Mouse (Mus musculus) liver, embryonic 11.5 days (tissue): ENCODE data around the gene Gm13289. TPM values are rescaled to one million over a fixed set of nuclear protein-coding genes. Genes with fewer than 3 reads are reported as not detected.
"Not testable (repeated sequence)": the region's sequence is repeated elsewhere in the genome, so short reads cannot be mapped to it uniquely, and the experiment has no call there.

Experiments
- ATAC-seq: fragments of 200-750 bp; cut with Nextera tagmentation; replicated peaks from 2 replicates; pipeline ENCODE4 v1.8.0; 2017; ENCODE audit warnings: moderate number of reproducible peaks, mild to moderate bottlenecking, moderate TSS enrichment, moderate library complexity; ENCODE audit not compliant: low FRiP score
- DNase-seq: peaks from one replicate; pipeline ENCODE4 v3.0.0-alpha.2; 2017; ENCODE audit warnings: low spot score
- H3K27ac ChIP-seq: fragments of 300-500 bp; sonication (generic); 2 replicates; pipeline ENCODE4 v1.5.1; 2014; ENCODE audit warnings: mild to moderate bottlenecking, low read depth, low read length, control low read depth
- H3K27me3 ChIP-seq: fragments of 300-500 bp; sonication (generic); replicated peaks from 2 replicates; pipeline ENCODE4 v1.6.1; 2014; ENCODE audit warnings: low read length, mixed read lengths; ENCODE audit not compliant: control insufficient read depth, insufficient read depth
- H3K36me3 ChIP-seq: fragments of 300-500 bp; sonication (generic); 2 replicates; pipeline ENCODE4 v1.6.1; 2014; ENCODE audit warnings: mild to moderate bottlenecking, low read length, moderate library complexity, mixed read lengths; ENCODE audit not compliant: control insufficient read depth, insufficient read depth
- H3K4me1 ChIP-seq: fragments of 300-500 bp; sonication (generic); replicated peaks from 2 replicates; pipeline ENCODE4 v1.6.1; 2014; ENCODE audit warnings: low read length, mixed read lengths; ENCODE audit not compliant: control insufficient read depth, insufficient read depth
- H3K4me2 ChIP-seq: fragments of 300-500 bp; sonication (generic); 2 replicates; pipeline ENCODE4 v1.6.1; 2014; ENCODE audit warnings: mild to moderate bottlenecking, control low read depth, moderate library complexity
- H3K4me3 ChIP-seq: fragments of 300-500 bp; sonication (generic); 2 replicates; pipeline ENCODE4 v1.5.1; 2014; ENCODE audit warnings: low read depth, low read length, control low read depth
- H3K9ac ChIP-seq: fragments of 300-500 bp; sonication (generic); 2 replicates; pipeline ENCODE4 v1.6.1; 2014; ENCODE audit warnings: low read depth, low read length, control low read depth
- H3K9me3 ChIP-seq: fragments of 300-500 bp; sonication (generic); 2 replicates; pipeline ENCODE4 v1.6.1; 2016; ENCODE audit warnings: low read length, inconsistent platforms, mixed read lengths; ENCODE audit not compliant: control insufficient read depth
- WGBS: fragments of 180-500 bp; shearing (Covaris S2); extraction: QIAGEN DNeasy Blood & Tissue Kit; methylation state at CpG from one replicate; pipeline ENCODE4 v1.1.7; 2014; 5-methylcytosine and 5-hydroxymethylcytosine counted together
- polyA plus RNA-seq: library from polyadenylated mRNA; unstranded; fragments of >200 nt; fragmentation: Nextera tagmentation; extraction: Ambion mirVana; gene quantifications from 2 replicates; pipeline ENCODE4 v1.2.1, GENCODE M21; 2014

The Gm13289 gene
- polyA plus RNA-seq, 1 experiment from 2014 or later, result not detected

GRCm38 (mm10) chr4:88773534-88773933 is 3.2 kb upstream of the Gm13289 start, which contains the start of gene Gm13290:
Gene Gm13290, plus strand, starts transcription at chr4:88773834.
- H3K4me2 ChIP-seq, DNase-seq, H3K4me3 ChIP-seq, H3K4me1 ChIP-seq, ATAC-seq, H3K9me3 ChIP-seq, H3K27me3 ChIP-seq, H3K27ac ChIP-seq, H3K9ac ChIP-seq, H3K36me3 ChIP-seq: not testable (repeated sequence)
- WGBS, result no CpG with 5 or more reads among the region's 32 CpGs

- no CpG with 5 or more reads among the region's 29 CpGs for WGBS
These were observed 2.8 kb downstream of the Gm13289 start, which contains the start of gene Gm13272 for GRCm38 (mm10) chr4:88779550-88779949. Gene Gm13272, plus strand, starts transcription at chr4:88779850.

GRCm38 (mm10) chr4:88780320-88780719 is 3.6 kb downstream of the Gm13289 start:
- H3K36me3 ChIP-seq, H3K4me2 ChIP-seq, H3K4me3 ChIP-seq, DNase-seq, H3K27me3 ChIP-seq, ATAC-seq, H3K9ac ChIP-seq, H3K9me3 ChIP-seq, H3K4me1 ChIP-seq, H3K27ac ChIP-seq: not testable (repeated sequence)
- 43% methylated on average over 14 of the region's 18 CpGs for WGBS

More at GRCm38 (mm10) chr4:88779550-88779949, 2.8 kb downstream of the Gm13289 start, which contains the start of gene Gm13272:
- H3K36me3 ChIP-seq, H3K27me3 ChIP-seq, H3K4me1 ChIP-seq, H3K4me3 ChIP-seq, H3K4me2 ChIP-seq, H3K27ac ChIP-seq, H3K9me3 ChIP-seq, H3K9ac ChIP-seq, DNase-seq, ATAC-seq: not testable (repeated sequence)

- not testable (repeated sequence) for H3K36me3 ChIP-seq, H3K27me3 ChIP-seq, H3K4me3 ChIP-seq, H3K4me1 ChIP-seq, H3K9me3 ChIP-seq, DNase-seq, H3K9ac ChIP-seq, H3K27ac ChIP-seq, ATAC-seq
- 6% methylated on average over 4 of the region's 7 CpGs for WGBS
- peak within 1 kb of the TSS; percentile 47 for H3K4me2 ChIP-seq
These were observed 5.1 kb downstream of the Gm13289 start, which contains the start of gene Ifnz for GRCm38 (mm10) chr4:88781831-88782230. Gene Ifnz, plus strand, starts transcription at chr4:88782131.

- H3K4me3 ChIP-seq, H3K4me1 ChIP-seq, ATAC-seq, H3K27ac ChIP-seq, H3K27me3 ChIP-seq, H3K36me3 ChIP-seq, H3K9ac ChIP-seq, H3K9me3 ChIP-seq, DNase-seq: not testable (repeated sequence)
- under 1% methylated on average over 14 of the region's 31 CpGs for WGBS
- peak overlapping the region; percentile 47 for H3K4me2 ChIP-seq
These were observed 5.6 kb downstream of the Gm13289 start for GRCm38 (mm10) chr4:88782335-88782734.

- not testable (repeated sequence) for H3K4me1 ChIP-seq, H3K36me3 ChIP-seq, DNase-seq, H3K27ac ChIP-seq, ATAC-seq, H3K9me3 ChIP-seq, H3K4me3 ChIP-seq, H3K4me2 ChIP-seq, H3K9ac ChIP-seq, H3K27me3 ChIP-seq
- WGBS, result no CpG with 5 or more reads among the region's 27 CpGs
These were observed 8.7 kb downstream of the Gm13289 start, which contains the start of gene Gm13276 for GRCm38 (mm10) chr4:88785409-88785808. Gene Gm13276, plus strand, starts transcription at chr4:88785709.

- not testable (repeated sequence) for H3K9me3 ChIP-seq, H3K4me3 ChIP-seq, H3K4me2 ChIP-seq, H3K9ac ChIP-seq, H3K27ac ChIP-seq, DNase-seq, H3K4me1 ChIP-seq, H3K27me3 ChIP-seq, ATAC-seq, H3K36me3 ChIP-seq
- 0% methylated on average over 4 of the region's 28 CpGs for WGBS
These were observed 11.7 kb downstream of the Gm13289 start, which contains the start of gene Gm13277 for GRCm38 (mm10) chr4:88788402-88788801. Gene Gm13277, plus strand, starts transcription at chr4:88788632.

GRCm38 (mm10) chr4:88791250-88791649 is 14.5 kb downstream of the Gm13289 start, which contains the start of gene Gm13278:
Gene Gm13278, plus strand, starts transcription at chr4:88791550.
- H3K36me3 ChIP-seq, DNase-seq, H3K4me2 ChIP-seq, H3K9me3 ChIP-seq, H3K4me1 ChIP-seq, H3K27ac ChIP-seq, H3K27me3 ChIP-seq, H3K4me3 ChIP-seq, ATAC-seq, H3K9ac ChIP-seq: not testable (repeated sequence)
- WGBS, result no CpG with 5 or more reads among the region's 28 CpGs

GRCm38 (mm10) chr4:88793936-88794675 is 17.4 kb downstream of the Gm13289 start, which contains the start of gene Gm13275:
Gene Gm13275, plus strand, starts transcription at chr4:88794487.
- not testable (repeated sequence) for H3K4me2 ChIP-seq, H3K27ac ChIP-seq, DNase-seq, H3K36me3 ChIP-seq, H3K27me3 ChIP-seq, H3K9me3 ChIP-seq, H3K9ac ChIP-seq, ATAC-seq, H3K4me1 ChIP-seq, H3K4me3 ChIP-seq
- WGBS, result 0% methylated on average over 6 of the region's 52 CpGs
